Mouse (Mus musculus) hematopoietic stem cell, adult 5-6 weeks (primary cell): ENCODE measurements at regions not wholly inside any gene's neighbourhood (a gene's known extent, or its start where the extent isn't known, plus 50 kb on each side); places are given as distances from the start of the nearest gene placed in this dataset.

ENCODE experiments used
- ATAC-seq, 2 experiments: fragments of 125-278 bp in 1 of 2; replicated peaks in 1 of 2; 2 replicates each; pipeline ENCODE4 v1.8.0; 2016 to 2017; ENCODE audit warnings: inconsistent platforms in 2 of 2, mild to moderate bottlenecking in 2 of 2, moderate number of reproducible peaks in 2 of 2, low read depth in 1 of 2, moderate TSS enrichment in 1 of 2; ENCODE audit not compliant: low FRiP score in 2 of 2, poor library complexity in 2 of 2, severe bottlenecking in 2 of 2, insufficient read depth in 1 of 2, low TSS enrichment in 1 of 2

GRCm38 (mm10) chr3:133599731-133600130 lies 54.8 kb upstream of the Tet2 start:
- ATAC-seq: no peak

- ATAC-seq: no peak
Measured at GRCm38 (mm10) chr3:133600447-133601220, 55.7 kb upstream of the Tet2 start.

GRCm38 (mm10) chr3:133605460-133605859 lies 60.5 kb upstream of the Tet2 start:
- no peak for ATAC-seq

GRCm38 (mm10) chr3:133608845-133609261 lies 63.9 kb upstream of the Tet2 start:
- no peak for ATAC-seq

DNA sequence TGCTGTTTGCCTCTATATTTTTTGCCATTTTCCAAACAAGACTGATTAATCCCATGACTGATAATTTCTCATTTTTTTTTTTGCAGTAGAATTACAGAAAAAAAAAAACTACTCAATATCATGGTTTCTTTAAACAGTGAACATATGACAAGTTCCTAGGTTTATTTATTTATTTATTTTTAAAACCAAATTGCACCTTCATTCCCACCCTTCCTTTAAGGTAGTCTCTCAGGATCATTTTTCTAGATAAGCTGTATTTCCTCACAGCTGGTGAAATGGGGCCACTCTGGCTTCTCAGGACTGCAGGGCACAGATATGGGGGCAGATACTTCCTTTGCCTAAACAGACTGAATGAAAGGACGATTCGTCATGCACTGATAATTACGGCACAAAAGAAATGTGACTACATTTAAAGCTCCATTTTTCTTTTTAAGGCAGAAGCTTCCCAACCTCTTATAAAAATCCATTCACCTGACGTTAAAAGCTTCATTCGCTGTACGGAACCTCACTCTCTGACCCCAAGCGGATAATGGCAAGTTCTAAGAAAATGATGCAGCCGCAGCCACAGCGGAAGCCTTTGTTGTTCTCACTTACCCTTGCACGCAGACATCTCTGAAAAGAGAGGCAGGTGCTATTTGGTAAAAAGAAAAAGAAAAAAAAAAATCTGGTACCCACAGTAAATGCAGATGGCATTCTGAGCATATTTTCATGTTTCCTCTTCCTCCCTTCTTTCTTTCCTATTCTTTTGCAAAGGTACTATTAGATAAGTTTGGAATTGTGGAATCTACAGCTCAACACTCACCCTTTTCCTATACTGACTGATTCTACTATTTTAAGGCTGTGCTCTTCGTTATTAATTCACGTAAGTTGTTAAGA lies 69.1 kb upstream of the Tet2 start:
- no peak; a peak in 1 of 4 replicates for ATAC-seq

GRCm38 (mm10) chr3:133614712-133615426 lies 69.9 kb upstream of the Tet2 start:
- ATAC-seq: no peak

GRCm38 (mm10) chr3:133617036-133617435 lies 72.1 kb upstream of the Tet2 start:
- ATAC-seq: no peak

GRCm38 (mm10) chr3:133618491-133618890 lies 73.6 kb upstream of the Tet2 start:
- ATAC-seq: 0 out of 4 replicates have a peak, but pooled peaks of 1 of the 2 experiments have one; percentile 18

- peak; percentile 71 to 72 for ATAC-seq
Measured at GRCm38 (mm10) chr3:133623201-133623744, 78.3 kb upstream of the Tet2 start.

- no peak for ATAC-seq
Measured at GRCm38 (mm10) chr3:133624079-133624875, 79.3 kb upstream of the Tet2 start.

GRCm38 (mm10) chr3:133625046-133625445 lies 80.1 kb upstream of the Tet2 start:
- ATAC-seq: no peak

GRCm38 (mm10) chr3:133626442-133626841 lies 81.5 kb upstream of the Tet2 start:
- ATAC-seq: peak in 1 of 2 experiments; percentile 43; a peak in 2 of 4 replicates

DNA sequence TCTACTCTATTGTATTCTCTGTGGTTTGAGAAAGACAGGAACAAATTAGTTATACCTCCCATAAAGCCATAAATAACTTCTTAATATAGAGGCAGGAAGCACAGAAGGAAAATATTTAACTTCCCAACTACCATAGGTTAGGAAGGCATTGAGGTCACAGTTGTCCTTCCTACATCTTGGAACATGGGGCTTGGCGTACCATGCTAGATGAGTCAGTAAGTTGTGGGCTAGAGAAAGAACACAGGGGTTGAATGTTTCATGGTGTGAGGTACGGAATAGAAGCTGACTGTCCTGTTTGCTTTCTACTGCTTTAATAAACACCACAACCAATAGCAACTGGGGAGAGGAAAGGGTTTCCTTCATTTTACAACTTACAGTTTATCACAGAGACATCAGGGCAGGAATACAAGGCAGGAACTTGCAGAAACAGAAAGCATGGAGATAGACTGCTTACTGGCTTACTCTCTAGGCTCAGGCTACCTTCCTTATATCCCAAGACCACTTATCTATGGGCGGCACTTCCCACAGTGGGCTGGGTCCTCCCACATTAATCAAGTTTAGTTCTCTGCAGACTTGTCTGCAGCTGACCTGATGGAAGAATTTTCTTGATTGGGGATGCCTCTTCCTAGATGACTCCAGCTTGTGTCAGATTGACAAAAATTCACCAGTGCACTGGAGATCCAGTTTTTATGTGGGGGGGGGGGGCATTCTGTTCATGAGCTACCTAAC lies 82.3 kb upstream of the Tet2 start:
- no peak for ATAC-seq

DNA sequence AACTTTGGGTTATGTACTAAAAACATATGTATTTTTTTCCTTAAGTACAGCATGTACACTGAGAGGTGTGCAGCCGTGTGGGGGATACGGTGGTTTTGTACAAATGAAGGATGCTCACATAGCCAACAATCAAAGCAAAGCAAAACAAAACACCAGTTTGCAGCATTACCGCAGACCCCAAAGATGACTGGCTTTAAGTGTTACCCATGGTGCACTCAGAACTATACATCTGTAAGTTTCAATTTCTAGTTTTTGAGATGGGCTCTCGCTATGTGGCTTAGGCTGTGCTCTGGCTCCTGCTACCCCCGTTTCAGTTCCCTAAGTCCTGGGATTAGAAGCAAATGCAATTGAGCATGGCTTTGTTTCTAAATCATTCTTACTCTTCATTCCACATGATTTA lies 89.4 kb upstream of the Tet2 start:
- ATAC-seq: no peak

DNA sequence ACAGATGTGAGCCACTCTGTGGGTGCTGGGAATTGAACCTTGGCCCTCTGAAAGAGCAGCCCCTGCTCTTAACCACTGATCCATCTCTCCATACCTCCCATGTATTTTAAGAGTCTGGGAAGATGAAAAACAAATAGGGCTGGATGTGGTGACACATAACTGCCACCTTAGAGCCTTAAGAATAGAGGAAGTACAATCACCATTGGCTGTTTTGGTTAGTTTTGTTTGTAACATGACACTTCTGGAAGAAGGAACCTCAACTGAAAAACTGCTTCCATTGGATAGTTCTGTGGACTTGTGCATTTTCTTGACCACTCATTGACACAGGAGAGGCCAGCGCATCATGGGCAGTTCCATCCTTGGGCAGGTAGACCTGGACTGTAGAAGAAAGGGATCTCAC lies 100.7 kb upstream of the Tet2 start:
- ATAC-seq: peak; percentile 21 to 56; a peak in 3 of 4 replicates

DNA sequence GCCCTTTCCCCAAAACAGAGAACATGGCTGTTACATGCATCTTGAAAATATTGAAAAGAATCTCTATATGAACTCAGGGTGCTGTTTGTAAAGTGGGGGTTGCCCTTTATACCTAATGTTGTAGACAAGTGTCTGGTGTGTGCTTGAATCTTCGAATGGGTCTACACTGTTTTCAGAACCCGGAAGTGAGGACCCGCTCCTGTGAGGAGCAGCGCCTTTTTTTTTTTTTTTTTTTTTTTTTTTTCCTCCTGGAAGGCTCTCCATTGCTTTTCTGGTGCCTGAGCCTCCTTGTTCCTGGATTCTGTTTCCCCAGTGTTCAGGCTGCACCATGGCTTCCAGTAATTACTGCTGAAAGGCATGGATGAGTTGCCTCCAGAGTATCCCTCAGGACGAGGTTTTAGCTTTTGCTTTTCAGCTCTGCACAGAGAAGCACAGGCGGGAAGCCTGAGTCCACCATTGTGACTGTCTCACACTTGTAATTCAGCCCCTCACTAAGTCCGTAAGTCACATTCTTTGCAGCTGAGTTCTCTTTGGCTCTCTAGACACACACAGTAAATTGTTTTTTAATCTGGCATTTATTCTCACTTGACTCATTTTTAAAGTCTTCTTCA lies 101.6 kb upstream of the Tet2 start:
- no peak for ATAC-seq
